10 mouse cellular contexts compared by ENCODE assay signal in the genomic region with DNA sequence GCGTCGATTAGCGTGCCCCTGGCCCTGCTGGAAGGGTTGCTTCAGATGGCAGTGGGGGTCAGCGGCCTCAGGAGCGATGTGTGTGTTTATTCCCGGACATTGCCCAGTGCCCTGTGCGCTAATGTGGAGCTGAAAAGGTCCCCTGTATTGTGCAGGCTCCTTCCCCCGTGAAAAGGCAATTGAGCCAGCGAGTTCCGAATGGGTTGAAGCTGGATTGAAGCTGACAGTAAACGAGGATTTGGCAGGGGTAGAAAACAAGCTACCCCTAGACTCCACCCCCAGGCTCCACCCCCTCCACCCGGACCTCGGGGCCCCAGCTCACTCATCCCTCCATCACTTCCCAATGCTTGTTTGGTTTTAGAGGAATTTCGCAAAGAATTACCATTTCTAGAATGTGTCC. TPM values are rescaled to one million over a fixed set of nuclear protein-coding genes. Genes with fewer than 3 reads are reported as not detected.
DNase-seq lines count a peak whose midpoint lies in the region; ATAC-seq lines count a peak whose summit lies in the region.
"Had no signal": no experiment of that assay in that cellular context is flagged by ENCODE, and none has a peak within 500 bp of the region (broad histone marks: within the 10 kb centered on the region; RNA-seq: fewer than 3 reads in every experiment).

No protein-coding gene starts in this region.

- DNase-seq in kidney, adult 9 months: peak; percentile 25
- DNase-seq in kidney, postnatal 10 days: no peak
- DNase-seq in embryo, embryonic 10.5 days (ENCODE audit: low spot score): peak; percentile 44
- DNase-seq in layer of hippocampus, adult 9-10 months (ENCODE audit: low spot score): no peak
- DNase-seq: thymus, postnatal 4 days had no signal

- peak overlapping the region; percentile 19; the same call in 1 of the 2 replicates for H3K9ac ChIP-seq in hindbrain, embryonic 13.5 days
- H3K9ac ChIP-seq in neural tube, embryonic 12.5 days: no peak overlapping the region
- H3K9ac ChIP-seq in intestine, embryonic 16.5 days (ENCODE audit: low read depth, low read length): no peak overlapping the region
- H3K9ac ChIP-seq: lung, embryonic 15.5 days had no signal

- H3K4me2 ChIP-seq in hindbrain, embryonic 13.5 days: peak overlapping the region; percentile 33
- peak overlapping the region; percentile 30 for H3K4me2 ChIP-seq in neural tube, embryonic 12.5 days (replicated peaks)
- no peak overlapping the region for H3K4me2 ChIP-seq in intestine, embryonic 16.5 days (ENCODE audit: low read depth, low read length)
- H3K4me2 ChIP-seq: lung, embryonic 15.5 days had no signal

- H3K9me3 ChIP-seq in hindbrain, embryonic 13.5 days: no peaks in the 10 kb centered on the region
- H3K9me3 ChIP-seq in neural tube, embryonic 12.5 days: no peaks in the 10 kb centered on the region
- peaks cover 2% of the 10 kb centered on the region; the same call in 1 of the 2 replicates for H3K9me3 ChIP-seq in intestine, embryonic 16.5 days (ENCODE audit: control insufficient read depth, low read length)
- H3K9me3 ChIP-seq: lung, embryonic 15.5 days had no signal

- H3K27me3 ChIP-seq in hindbrain, embryonic 13.5 days: peaks cover 80% of the 10 kb centered on the region
- peaks cover 46% of the 10 kb centered on the region for H3K27me3 ChIP-seq in neural tube, embryonic 12.5 days (replicated peaks)
- H3K27me3 ChIP-seq in intestine, embryonic 16.5 days (replicated peaks; ENCODE audit: control insufficient read depth, insufficient read depth, low read length): peaks cover 5% of the 10 kb centered on the region
- H3K27me3 ChIP-seq: Patski had no signal

- peaks cover 53% of the 10 kb centered on the region for H3K4me1 ChIP-seq in hindbrain, embryonic 13.5 days (replicated peaks)
- H3K4me1 ChIP-seq in neural tube, embryonic 12.5 days: peaks cover 26% of the 10 kb centered on the region
- H3K4me1 ChIP-seq in intestine, embryonic 16.5 days (ENCODE audit: control insufficient read depth, insufficient read depth, low read length): peaks cover 9% of the 10 kb centered on the region

- H3K27ac ChIP-seq in hindbrain, embryonic 13.5 days: no peak overlapping the region
- no peak overlapping the region for H3K27ac ChIP-seq in neural tube, embryonic 12.5 days
- no peak overlapping the region for H3K27ac ChIP-seq in intestine, embryonic 16.5 days (ENCODE audit: low read length)
- H3K27ac ChIP-seq: lung, embryonic 15.5 days had no signal

- no peak for ATAC-seq in hindbrain, embryonic 13.5 days (ENCODE audit: low FRiP score)
- ATAC-seq in neural tube, embryonic 12.5 days (ENCODE audit: low FRiP score, low read depth): no peak
- no peak for ATAC-seq in intestine, embryonic 16.5 days
- ATAC-seq: Patski had no signal

- H3K36me3 ChIP-seq in hindbrain, embryonic 13.5 days: no peaks in the 10 kb centered on the region
- H3K36me3 ChIP-seq in neural tube, embryonic 12.5 days: no peaks in the 10 kb centered on the region
- no peaks in the 10 kb centered on the region for H3K36me3 ChIP-seq in intestine, embryonic 16.5 days (ENCODE audit: control insufficient read depth, insufficient read depth, low read length)
- H3K36me3 ChIP-seq: lung, embryonic 15.5 days had no signal

- H3K4me3 ChIP-seq in hindbrain, embryonic 13.5 days: no peak overlapping the region
- no peak overlapping the region for H3K4me3 ChIP-seq in neural tube, embryonic 12.5 days
- no peak overlapping the region for H3K4me3 ChIP-seq in intestine, embryonic 16.5 days (ENCODE audit: low read length)
- H3K4me3 ChIP-seq: lung, embryonic 15.5 days had no signal

- WGBS in hindbrain, embryonic 13.5 days: 4% methylated on average over 14 of the region's 14 CpGs
- 4% methylated on average over 14 of the region's 14 CpGs for WGBS in neural tube, embryonic 12.5 days
- WGBS in intestine, embryonic 16.5 days: 23% methylated on average over 14 of the region's 14 CpGs

RNA-seq across cellular contexts. Expression of gene Casz1, which starts 12.3 kb away (rescaled TPM):
- 6.7 and 8.1 TPM in 2 replicates for polyA plus RNA-seq in hindbrain, embryonic 13.5 days (2015; fragmentation: Nextera tagmentation; extraction: Ambion mirVana)
- 14.2 and 16.3 TPM in 2 replicates for polyA plus RNA-seq in neural tube, embryonic 12.5 days (2016; fragmentation: Nextera tagmentation; extraction: Ambion mirVana)
- polyA plus RNA-seq in intestine, embryonic 16.5 days (2015; fragmentation: Nextera tagmentation; extraction: Ambion mirVana): 4.7 and 5.9 TPM in 2 replicates

Comparison
In these comparisons a context has a peak if more than half of its experiments do, and no peak if none do; other contexts are left out.
1. DNase-seq: peak in kidney, adult 9 months (single experiment) and embryo, embryonic 10.5 days (single experiment); none in kidney, postnatal 10 days (single experiment) and layer of hippocampus, adult 9-10 months (single experiment).